Mouse (Mus musculus) cortical plate, adult 2 months (tissue): Measurements from ENCODE around the gene Arhgef33.

Source experiments
- CTCF ChIP-seq: fragments of 200-500 bp; IDR thresholded peaks from 2 replicates; pipeline ENCODE4 v1.5.1; 2011; ENCODE audit warnings: mild to moderate bottlenecking, control low read depth, low read length; ENCODE audit not compliant: insufficient read depth; ENCODE audit errors: extremely low read depth
- POLR2A ChIP-seq: fragments of 200-500 bp; IDR thresholded peaks from 2 replicates; pipeline ENCODE4 v1.6.1; 2011; ENCODE audit warnings: mild to moderate bottlenecking, low read length, control low read depth; ENCODE audit not compliant: insufficient read depth; ENCODE audit errors: extremely low read depth

- no peak for TF ChIP-seq POLR2A
- TF ChIP-seq CTCF = no peak
Measured at GRCm38 (mm10) chr17:80427966-80428365, 120.8 kb downstream of the Arhgef33 start.
